Mouse (Mus musculus) lung, embryonic 14.5 days (tissue): ENCODE data around the gene Ikzf2. TPM values are rescaled to one million over a fixed set of nuclear protein-coding genes. Genes with fewer than 3 reads are reported as not detected.

Experiments used
- ATAC-seq: fragments of 200-750 bp; cut with Nextera tagmentation; 2 replicates; pipeline ENCODE4 v1.8.0; 2017; ENCODE audit warnings: mild to moderate bottlenecking, moderate TSS enrichment, moderate library complexity; ENCODE audit not compliant: insufficient read depth
- DNase-seq: peaks from one replicate; pipeline ENCODE4 v3.0.0-alpha.2; 2015
- H3K27ac ChIP-seq: fragments of 300-500 bp; sonication (generic); 2 replicates; pipeline ENCODE4 v1.5.1; 2014; ENCODE audit warnings: low read depth, mild to moderate bottlenecking, moderate library complexity
- H3K27me3 ChIP-seq: fragments of 300-500 bp; sonication (generic); 2 replicates; pipeline ENCODE4 v1.6.1; 2014; ENCODE audit warnings: low read length, control low read depth; ENCODE audit not compliant: insufficient read depth
- H3K36me3 ChIP-seq: fragments of 300-500 bp; sonication (generic); 2 replicates; pipeline ENCODE4 v1.6.1; 2014; ENCODE audit warnings: control low read depth; ENCODE audit not compliant: insufficient read depth
- H3K4me1 ChIP-seq: fragments of 300-500 bp; sonication (generic); 2 replicates; pipeline ENCODE4 v1.6.1; 2014; ENCODE audit warnings: antibody characterized with exemption, control low read depth; ENCODE audit not compliant: insufficient read depth
- H3K4me2 ChIP-seq: fragments of 300-500 bp; sonication (generic); 2 replicates; pipeline ENCODE4 v1.6.1; 2014; ENCODE audit warnings: mild to moderate bottlenecking
- H3K4me3 ChIP-seq: fragments of 300-500 bp; sonication (generic); 2 replicates; pipeline ENCODE4 v1.5.1; 2014; ENCODE audit warnings: low read depth, low read length
- H3K9ac ChIP-seq: fragments of 300-500 bp; sonication (generic); 2 replicates; pipeline ENCODE4 v1.6.1; 2014
- H3K9me3 ChIP-seq: fragments of 300-500 bp; sonication (generic); 2 replicates; pipeline ENCODE4 v1.6.1; 2016; ENCODE audit warnings: low read depth, low read length, control low read depth
- CTCF ChIP-seq: IDR thresholded peaks from 2 replicates; pipeline ENCODE4 v1.5.1; 2016; ENCODE audit warnings: antibody characterized with exemption, low read depth
- WGBS: fragments of 180-500 bp; shearing (Covaris S2); extraction: QIAGEN DNeasy Blood & Tissue Kit; methylation state at CpG from one replicate; pipeline ENCODE4 v1.1.7; 2014; 5-methylcytosine and 5-hydroxymethylcytosine counted together
- polyA plus RNA-seq: library from polyadenylated mRNA; unstranded; fragments of >200 nt; fragmentation: Nextera tagmentation; extraction: Ambion mirVana; gene quantifications from 2 replicates; pipeline ENCODE4 v1.2.1, GENCODE M21; 2014

Gene Ikzf2
- polyA plus RNA-seq, 1 experiment from 2014 or later = 3.4 TPM

DNA sequence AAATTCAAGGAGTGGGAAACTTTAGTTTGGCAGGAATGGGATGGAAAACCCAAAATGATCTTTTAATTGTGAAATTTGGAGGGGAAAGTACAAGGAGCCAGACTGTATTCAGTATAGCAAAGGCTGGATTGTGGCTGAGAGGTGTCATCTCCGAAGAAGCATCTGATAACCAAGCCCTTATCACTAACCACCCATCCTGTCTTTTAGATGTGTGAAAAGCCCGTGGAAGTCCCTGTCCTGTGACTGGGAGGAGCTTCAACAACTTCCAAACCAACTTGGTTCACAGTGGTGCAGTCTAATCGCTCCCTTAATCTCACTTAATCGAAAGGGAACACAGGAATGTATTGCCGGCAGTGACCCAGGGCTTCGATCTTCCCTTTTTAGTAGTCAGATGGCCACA lies 4.9 kb upstream of the Ikzf2 start:
- Histone ChIP-seq H3K4me2 (no peak overlapping the region), H3K4me1 (no peaks in the 10 kb centered on the region), H3K4me3 (no peak overlapping the region), H3K9me3 (no peaks in the 10 kb centered on the region), H3K9ac (no peak overlapping the region), H3K36me3 (no peaks in the 10 kb centered on the region), H3K27ac (no peak overlapping the region), H3K27me3 (no peaks in the 10 kb centered on the region)
- WGBS = 69% methylated on average over 6 of the region's 6 CpGs
- DNase-seq (no peak), ATAC-seq (no peak)
- TF ChIP-seq CTCF = no peak

DNA sequence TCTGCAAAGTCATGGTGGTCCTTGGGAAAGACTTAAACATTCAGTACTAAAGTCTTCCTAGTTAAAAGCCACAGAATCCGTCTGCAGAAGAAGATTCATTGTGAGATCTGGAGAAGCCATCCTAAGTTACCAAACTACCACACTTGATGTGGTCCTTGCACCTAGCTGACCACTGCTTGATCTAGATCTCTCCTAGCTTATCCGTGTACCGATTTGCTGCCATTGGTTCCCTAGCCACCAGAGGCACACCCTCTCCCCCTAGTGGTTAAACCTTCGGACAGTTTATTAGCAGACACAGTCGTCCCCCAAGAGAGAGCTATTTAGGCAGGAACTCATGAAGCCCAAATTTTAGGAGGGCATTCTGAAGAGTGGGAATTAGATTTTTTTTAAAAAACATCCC lies 1.9 kb upstream of the Ikzf2 start:
- Histone ChIP-seq H3K4me3 (no peak overlapping the region), H3K4me2 (peak overlapping the region; percentile 44), H3K36me3 (no peaks in the 10 kb centered on the region), H3K9ac (no peak overlapping the region), H3K27me3 (no peaks in the 10 kb centered on the region), H3K27ac (no peak overlapping the region), H3K9me3 (no peaks in the 10 kb centered on the region), H3K4me1 (no peaks in the 10 kb centered on the region)
- peak; percentile 91 for DNase-seq
- peak; percentile 91 for TF ChIP-seq CTCF
- ATAC-seq = peak; percentile 45; the same call in 1 of the 2 replicates
- WGBS = under 1% methylated on average over 5 of the region's 5 CpGs

- Histone ChIP-seq H3K27ac (no peak overlapping the region), H3K4me1 (no peaks in the 10 kb centered on the region), H3K4me2 (peak overlapping the region; percentile 67), H3K36me3 (no peaks in the 10 kb centered on the region), H3K27me3 (no peaks in the 10 kb centered on the region), H3K4me3 (peak overlapping the region; percentile 73), H3K9me3 (no peaks in the 10 kb centered on the region), H3K9ac (peak overlapping the region; percentile 69; the same call in 1 of the 2 replicates)
- 6% methylated on average over 4 of the region's 4 CpGs for WGBS
- TF ChIP-seq CTCF = no peak
- ATAC-seq = no peak
- DNase-seq = peak; percentile 12
These were observed 1.1 kb upstream of the Ikzf2 start for GRCm38 (mm10) chr1:69688118-69688517.

DNA sequence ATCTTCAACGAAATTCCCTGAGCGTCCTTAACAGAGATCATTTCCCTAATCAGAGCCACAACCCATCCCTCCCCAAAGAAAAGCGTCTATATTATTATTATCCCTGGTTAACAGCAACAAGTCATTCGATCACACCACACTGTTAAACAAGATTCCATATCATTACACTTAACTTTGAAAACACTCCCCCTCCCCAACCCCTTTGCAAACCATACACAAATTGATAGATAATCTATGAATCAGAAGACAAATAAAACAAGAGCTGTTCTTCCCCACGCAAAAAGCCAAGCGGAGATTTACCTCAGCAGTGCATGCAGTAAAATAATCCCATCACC lies 337 bp downstream of the Ikzf2 start:
- Histone ChIP-seq H3K9me3 (no peaks in the 10 kb centered on the region), H3K4me3 (peak overlapping the region; percentile 73), H3K27ac (peak overlapping the region; percentile 83), H3K27me3 (no peaks in the 10 kb centered on the region), H3K4me2 (peak overlapping the region; percentile 67), H3K36me3 (no peaks in the 10 kb centered on the region), H3K9ac (peak overlapping the region; percentile 69), H3K4me1 (no peaks in the 10 kb centered on the region)
- ATAC-seq = no peak
- WGBS = 0% methylated on average over 6 of the region's 6 CpGs
- no peak for TF ChIP-seq CTCF
- peak; percentile 12 for DNase-seq

- under 1% methylated on average over 15 of the region's 15 CpGs for WGBS
- H3K4me3 ChIP-seq = peak overlapping the region; percentile 73
- DNase-seq (peak; percentile 56), ATAC-seq (no peak)
- no peak for TF ChIP-seq CTCF
- H3K4me2 ChIP-seq = peak overlapping the region; percentile 67
- peak overlapping the region; percentile 58; the same call in 1 of the 2 replicates for H3K27ac ChIP-seq
- H3K36me3 ChIP-seq = no peaks in the 10 kb centered on the region
- no peaks in the 10 kb centered on the region for H3K4me1 ChIP-seq
- no peaks in the 10 kb centered on the region for H3K27me3 ChIP-seq
- no peaks in the 10 kb centered on the region for H3K9me3 ChIP-seq
- peak overlapping the region; percentile 48 for H3K9ac ChIP-seq
These were observed 1.1 kb downstream of the Ikzf2 start for GRCm38 (mm10) chr1:69685890-69686490.

DNA sequence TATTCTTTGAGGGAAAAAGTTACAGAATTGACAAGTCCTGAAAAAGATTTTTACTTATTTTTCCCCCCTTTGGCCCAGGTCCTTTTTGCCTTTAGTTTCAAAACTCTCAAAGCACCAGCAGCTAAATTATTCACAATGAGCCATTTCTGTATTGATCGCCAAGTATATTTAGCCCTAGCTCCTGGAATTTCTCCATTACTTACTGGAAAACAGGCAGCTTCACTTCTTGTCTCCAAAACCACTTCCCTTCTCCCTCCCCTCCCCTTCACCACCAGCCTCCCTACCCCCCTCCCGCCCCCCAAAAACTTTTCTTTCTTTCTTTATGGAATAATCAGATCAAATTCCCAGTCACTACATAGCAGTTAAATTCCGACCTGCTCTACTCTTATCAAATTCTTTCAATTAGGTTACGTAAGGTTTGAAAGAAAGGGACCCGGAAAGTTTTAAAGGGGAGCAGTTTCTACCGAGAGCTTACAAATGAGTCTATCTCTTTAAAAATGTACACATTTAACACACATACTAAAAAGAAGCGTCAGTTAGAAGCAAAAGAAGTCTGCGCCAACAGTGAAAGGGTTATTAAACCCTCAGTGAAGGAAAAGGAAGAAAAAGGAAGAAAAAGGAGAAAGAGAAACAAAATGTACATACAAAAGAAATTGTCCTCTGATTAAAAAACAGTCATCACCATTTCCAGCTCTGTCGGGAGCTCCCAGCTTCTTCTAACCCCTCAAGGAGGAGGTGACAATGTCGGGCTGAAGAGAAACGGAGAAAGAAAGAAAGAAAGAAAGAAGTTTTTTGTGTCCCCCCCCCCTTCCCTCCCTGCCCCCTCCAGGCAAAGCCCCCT lies 1.8 kb downstream of the Ikzf2 start:
- Histone ChIP-seq H3K36me3 (no peaks in the 10 kb centered on the region), H3K9me3 (no peaks in the 10 kb centered on the region), H3K4me3 (peak overlapping the region; percentile 73), H3K27me3 (no peaks in the 10 kb centered on the region), H3K27ac (peak overlapping the region; percentile 58; the same call in 1 of the 2 replicates), H3K9ac (peak overlapping the region; percentile 48), H3K4me1 (no peaks in the 10 kb centered on the region), H3K4me2 (peak overlapping the region; percentile 67)
- under 1% methylated on average over 11 of the region's 11 CpGs for WGBS
- no peak for TF ChIP-seq CTCF
- ATAC-seq = no peak
- DNase-seq = no peak

GRCm38 (mm10) chr1:69684280-69685040 lies 2.6 kb downstream of the Ikzf2 start:
- no peak for ATAC-seq
- Histone ChIP-seq H3K27me3 (no peaks in the 10 kb centered on the region), H3K4me1 (no peaks in the 10 kb centered on the region), H3K4me2 (peak overlapping the region; percentile 67), H3K27ac (no peak overlapping the region), H3K9ac (no peak overlapping the region), H3K4me3 (peak overlapping the region; percentile 73; the same call in 1 of the 2 replicates), H3K36me3 (no peaks in the 10 kb centered on the region), H3K9me3 (no peaks in the 10 kb centered on the region)
- no peak for DNase-seq
- WGBS = 31% methylated on average over 13 of the region's 13 CpGs
- TF ChIP-seq CTCF = no peak
